Mouse (Mus musculus): Measurements from ENCODE around the gene Dguok. TPM values are rescaled to one million over a fixed set of nuclear protein-coding genes. Genes with fewer than 3 reads are reported as not detected.

The Dguok gene
- polyA plus RNA-seq, 1 experiment: 27.6 TPM

- Histone ChIP-seq H3K36me3 (ENCODE audit: control insufficient read depth, insufficient read depth) (peaks cover 53% of the 10 kb centered on the region), H3ac (ENCODE audit: control insufficient read depth, insufficient read length, low read depth) (no peak overlapping the region), H3K79me3 (ENCODE audit: low read depth) (peaks cover 79% of the 10 kb centered on the region), H3K27me3 (ENCODE audit: control insufficient read depth, insufficient read depth, insufficient read length) (no peaks in the 10 kb centered on the region), H3K4me3 (ENCODE audit: insufficient read depth, poor library complexity, severe bottlenecking) (no peak overlapping the region), H3K79me2 (ENCODE audit: control insufficient read depth, insufficient read depth) (peaks cover 100% of the 10 kb centered on the region)
- TF ChIP-seq MYOG (IDR thresholded peaks at IDR 0.05; ENCODE audit: control insufficient read depth, extremely low read depth, insufficient read length): no peak
- TF ChIP-seq USF1 (IDR thresholded peaks at IDR 0.05; ENCODE audit: low read depth): no peak
- TF ChIP-seq MAX (IDR thresholded peaks at IDR 0.05): no peak
- no peak for TF ChIP-seq FOSL1 (IDR thresholded peaks at IDR 0.05; ENCODE audit: insufficient read depth, low read length, poor library complexity, severe bottlenecking)
- TF ChIP-seq CEBPB (IDR thresholded peaks at IDR 0.05; ENCODE audit: low read depth): no peak
- TF ChIP-seq MYOD1 (IDR thresholded peaks at IDR 0.05; ENCODE audit: control insufficient read depth, insufficient read length, low read depth): no peak
- TF ChIP-seq CTCF (IDR thresholded peaks at IDR 0.05; ENCODE audit: control insufficient read depth, insufficient read depth, insufficient read length): no peak
Measured at GRCm38 (mm10) chr6:83449440-83449839, 57.3 kb downstream of the Dguok start.

DNA sequence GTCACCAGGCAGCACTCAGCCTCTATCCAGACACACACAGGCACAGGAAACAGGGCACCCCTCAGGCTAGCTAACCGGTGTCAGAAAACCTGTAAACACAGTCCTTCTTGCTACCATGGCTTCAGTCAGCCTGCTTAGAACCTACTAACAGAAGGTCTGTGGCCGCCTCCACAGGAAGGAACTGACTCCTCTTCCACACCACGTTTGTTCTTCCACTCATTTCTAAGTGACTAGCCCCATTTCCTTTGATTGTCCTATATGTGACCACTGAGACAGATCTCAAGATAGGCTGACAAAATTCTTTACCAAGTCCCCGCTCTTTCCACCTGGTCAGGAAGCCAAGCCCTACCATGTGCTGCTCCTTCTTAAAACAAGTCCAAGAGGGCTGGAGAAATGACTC, 57.9 kb downstream of the Dguok start:
- no peak overlapping the region for H3ac ChIP-seq (ENCODE audit: control insufficient read depth, insufficient read length, low read depth)
- peaks cover 53% of the 10 kb centered on the region for H3K36me3 ChIP-seq (ENCODE audit: control insufficient read depth, insufficient read depth)
- TF ChIP-seq CEBPB (IDR thresholded peaks at IDR 0.05; ENCODE audit: low read depth) (no peak), MYOD1 (IDR thresholded peaks at IDR 0.05; ENCODE audit: control insufficient read depth, insufficient read length, low read depth) (no peak), USF1 (IDR thresholded peaks at IDR 0.05; ENCODE audit: low read depth) (no peak)
- H3K79me3 ChIP-seq (ENCODE audit: low read depth): peaks cover 76% of the 10 kb centered on the region
- no peaks in the 10 kb centered on the region for H3K27me3 ChIP-seq (ENCODE audit: control insufficient read depth, insufficient read depth, insufficient read length)
- peaks cover 100% of the 10 kb centered on the region for H3K79me2 ChIP-seq (ENCODE audit: control insufficient read depth, insufficient read depth)
- no peak overlapping the region for H3K4me3 ChIP-seq (ENCODE audit: insufficient read depth, poor library complexity, severe bottlenecking)

- TF ChIP-seq MYOG (IDR thresholded peaks at IDR 0.05; ENCODE audit: control insufficient read depth, extremely low read depth, insufficient read length): no peak
- TF ChIP-seq CTCF (IDR thresholded peaks at IDR 0.05; ENCODE audit: control insufficient read depth, insufficient read depth, insufficient read length): no peak
- TF ChIP-seq MYOD1 (IDR thresholded peaks at IDR 0.05; ENCODE audit: control insufficient read depth, insufficient read length, low read depth): no peak
- Histone ChIP-seq H3K79me2 (ENCODE audit: control insufficient read depth, insufficient read depth) (peaks cover 94% of the 10 kb centered on the region), H3K27me3 (ENCODE audit: control insufficient read depth, insufficient read depth, insufficient read length) (no peaks in the 10 kb centered on the region), H3ac (ENCODE audit: control insufficient read depth, insufficient read length, low read depth) (no peak overlapping the region), H3K4me3 (ENCODE audit: insufficient read depth, poor library complexity, severe bottlenecking) (no peak overlapping the region), H3K79me3 (ENCODE audit: low read depth) (peaks cover 64% of the 10 kb centered on the region), H3K36me3 (ENCODE audit: control insufficient read depth, insufficient read depth) (peaks cover 53% of the 10 kb centered on the region)
Measured at GRCm38 (mm10) chr6:83447031-83447430, 59.7 kb downstream of the Dguok start.

DNA sequence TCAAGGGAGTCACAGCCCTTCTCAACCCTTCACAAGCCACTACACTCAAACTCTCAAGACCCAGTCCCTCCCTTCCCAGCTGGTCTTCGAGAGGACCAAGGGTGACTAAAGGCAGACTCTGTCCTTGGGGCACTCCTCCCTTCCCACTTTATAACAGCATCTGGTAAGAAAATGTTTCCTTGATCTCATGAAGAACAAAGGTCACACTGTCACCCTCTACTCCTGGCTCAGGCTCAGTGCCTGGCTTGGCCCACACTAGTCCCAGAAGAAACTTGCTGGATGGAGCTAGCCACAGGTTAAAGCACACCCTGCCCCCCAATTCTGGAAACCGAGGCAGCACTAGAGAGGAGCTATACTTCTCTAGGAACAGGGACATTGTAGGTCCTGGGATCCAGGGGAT, 61.0 kb downstream of the Dguok start:
- Histone ChIP-seq H3K79me3 (ENCODE audit: low read depth) (peaks cover 57% of the 10 kb centered on the region), H3K79me2 (ENCODE audit: control insufficient read depth, insufficient read depth) (peaks cover 94% of the 10 kb centered on the region), H3K36me3 (ENCODE audit: control insufficient read depth, insufficient read depth) (peaks cover 49% of the 10 kb centered on the region), H3ac (ENCODE audit: control insufficient read depth, insufficient read length, low read depth) (no peak overlapping the region), H3K4me3 (ENCODE audit: insufficient read depth, poor library complexity, severe bottlenecking) (no peak overlapping the region), H3K27me3 (ENCODE audit: control insufficient read depth, insufficient read depth, insufficient read length) (no peaks in the 10 kb centered on the region)
- TF ChIP-seq MYOD1 (IDR thresholded peaks at IDR 0.05; ENCODE audit: control insufficient read depth, insufficient read length, low read depth) (no peak), FOSL1 (IDR thresholded peaks at IDR 0.05; ENCODE audit: insufficient read depth, low read length, poor library complexity, severe bottlenecking) (no peak), MYOG (IDR thresholded peaks at IDR 0.05; ENCODE audit: control insufficient read depth, extremely low read depth, insufficient read length) (no peak), CTCF (IDR thresholded peaks at IDR 0.05; ENCODE audit: control insufficient read depth, insufficient read depth, insufficient read length) (no peak), MAX (IDR thresholded peaks at IDR 0.05) (no peak), CEBPB (IDR thresholded peaks at IDR 0.05; ENCODE audit: low read depth) (no peak), USF1 (IDR thresholded peaks at IDR 0.05; ENCODE audit: low read depth) (no peak)

GRCm38 (mm10) chr6:83443441-83444340, 63.1 kb downstream of the Dguok start:
- H3K36me3 ChIP-seq (ENCODE audit: control insufficient read depth, insufficient read depth): peaks cover 31% of the 10 kb centered on the region
- H3ac ChIP-seq (ENCODE audit: control insufficient read depth, insufficient read length, low read depth): peak overlapping the region; percentile 28
- no peak overlapping the region for H3K4me3 ChIP-seq (ENCODE audit: insufficient read depth, poor library complexity, severe bottlenecking)
- TF ChIP-seq USF1 (IDR thresholded peaks at IDR 0.05; ENCODE audit: low read depth): peak; percentile 1
- TF ChIP-seq MAX (IDR thresholded peaks at IDR 0.05): no peak
- H3K79me3 ChIP-seq (ENCODE audit: low read depth): peaks cover 54% of the 10 kb centered on the region
- no peaks in the 10 kb centered on the region for H3K27me3 ChIP-seq (ENCODE audit: control insufficient read depth, insufficient read depth, insufficient read length)
- peaks cover 94% of the 10 kb centered on the region for H3K79me2 ChIP-seq (ENCODE audit: control insufficient read depth, insufficient read depth)

DNA sequence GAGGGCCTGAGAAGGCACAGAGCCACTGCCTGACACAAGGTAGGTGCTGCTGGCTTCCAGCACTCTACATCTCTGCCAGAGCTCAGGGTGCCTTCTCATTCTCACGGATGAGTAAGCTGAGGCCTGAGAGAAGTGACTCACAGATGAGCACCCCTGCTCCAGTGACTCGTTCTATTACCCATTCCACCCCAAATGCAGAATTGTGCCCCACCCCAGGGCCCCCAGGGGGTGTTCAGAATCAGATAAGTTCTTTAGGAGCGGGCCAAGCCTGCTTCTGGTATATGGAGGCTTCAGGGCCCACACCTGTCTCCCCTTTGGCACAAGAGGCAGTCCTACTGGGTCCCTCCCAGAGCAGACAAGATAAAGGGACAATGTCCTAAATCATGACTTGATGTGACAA, 64.1 kb downstream of the Dguok start:
- Histone ChIP-seq H3K79me2 (ENCODE audit: control insufficient read depth, insufficient read depth) (peaks cover 94% of the 10 kb centered on the region), H3K79me3 (ENCODE audit: low read depth) (peaks cover 51% of the 10 kb centered on the region), H3K4me3 (ENCODE audit: insufficient read depth, poor library complexity, severe bottlenecking) (no peak overlapping the region), H3K27me3 (ENCODE audit: control insufficient read depth, insufficient read depth, insufficient read length) (no peaks in the 10 kb centered on the region), H3ac (ENCODE audit: control insufficient read depth, insufficient read length, low read depth) (peak overlapping the region; percentile 27), H3K36me3 (ENCODE audit: control insufficient read depth, insufficient read depth) (peaks cover 25% of the 10 kb centered on the region)
- TF ChIP-seq CTCF (IDR thresholded peaks at IDR 0.05; ENCODE audit: control insufficient read depth, insufficient read depth, insufficient read length) (no peak), MYOD1 (IDR thresholded peaks at IDR 0.05; ENCODE audit: control insufficient read depth, insufficient read length, low read depth) (peak; percentile 67), MYOG (IDR thresholded peaks at IDR 0.05; ENCODE audit: control insufficient read depth, extremely low read depth, insufficient read length) (no peak), FOSL1 (IDR thresholded peaks at IDR 0.05; ENCODE audit: insufficient read depth, low read length, poor library complexity, severe bottlenecking) (peak; percentile 68), MAX (IDR thresholded peaks at IDR 0.05) (peak; percentile 36), CEBPB (IDR thresholded peaks at IDR 0.05; ENCODE audit: low read depth) (no peak)
